In genomic region chr4:82536435-82537278, GRCm38 (mm10) we compare ENCODE assay signal across 8 mouse cellular contexts.
A peak's percentile ranks its signal among the peaks of the same experiment; 100 is the strongest.
DNase-seq lines count a peak whose midpoint lies in the region; ATAC-seq and TF ChIP-seq lines count a peak whose summit lies in the region.

No protein-coding gene starts in this region.

- no peaks in the 10 kb centered on the region for H3K36me3 ChIP-seq in kidney, adult 2 months (ENCODE audit: control insufficient read depth, insufficient read depth, low read length)
- no peaks in the 10 kb centered on the region for H3K36me3 ChIP-seq in kidney, embryonic 15.5 days
- no peaks in the 10 kb centered on the region for H3K36me3 ChIP-seq in midbrain, postnatal 0 days (ENCODE audit: insufficient read depth, low read length)

- H3K27ac ChIP-seq in kidney, adult 2 months (ENCODE audit: insufficient read depth, low read depth, low read length), result no peak overlapping the region
- H3K27ac ChIP-seq in kidney, embryonic 15.5 days, result no peak overlapping the region
- H3K27ac ChIP-seq in midbrain, postnatal 0 days (ENCODE audit: low read depth, low read length), result peak overlapping the region; percentile 38; the same call in 1 of the 2 replicates

- peaks cover 7% of the 10 kb centered on the region for H3K27me3 ChIP-seq in kidney, adult 2 months (replicated peaks; ENCODE audit: control insufficient read depth, insufficient read depth, low read length)
- H3K27me3 ChIP-seq in kidney, embryonic 15.5 days, result peaks cover 74% of the 10 kb centered on the region
- peaks cover 18% of the 10 kb centered on the region for H3K27me3 ChIP-seq in midbrain, postnatal 0 days (ENCODE audit: insufficient read depth, low read length)

- H3K4me2 ChIP-seq in kidney, embryonic 15.5 days, result peak overlapping the region; percentile 75
- H3K4me2 ChIP-seq in midbrain, postnatal 0 days (ENCODE audit: low read depth, low read length, poor library complexity, severe bottlenecking), result peak overlapping the region; percentile 61

- H3K9me3 ChIP-seq in kidney, embryonic 15.5 days (replicated peaks), result no peaks in the 10 kb centered on the region
- no peaks in the 10 kb centered on the region for H3K9me3 ChIP-seq in midbrain, postnatal 0 days (ENCODE audit: low read length)

- no peak overlapping the region for H3K9ac ChIP-seq in kidney, embryonic 15.5 days
- peak overlapping the region; percentile 50; the same call in 1 of the 2 replicates for H3K9ac ChIP-seq in midbrain, postnatal 0 days (replicated peaks; ENCODE audit: low read length, poor library complexity, severe bottlenecking)

- no peak for TF ChIP-seq CTCF in kidney, adult 2 months (conservative IDR thresholded peaks at IDR 0.05; ENCODE audit: insufficient read depth, insufficient read length, low read depth, low read length)
- no peak for TF ChIP-seq CTCF in midbrain, postnatal 0 days (IDR thresholded peaks at IDR 0.05)

- peak; percentile 19 for DNase-seq in kidney, adult 2 months
- DNase-seq in kidney, adult 11 months, result no peak
- DNase-seq in cerebellum, adult 18-20 months, result peak; percentile 45 to 72
- peak; percentile 38 for DNase-seq in gastrocnemius, postnatal 10 days
- DNase-seq in midbrain, postnatal 0 days (ENCODE audit: low spot score), result no peak
- no peak for DNase-seq in T-cell, adult 2 months (ENCODE audit: low spot score)
- no peak for DNase-seq in left cerebral cortex, postnatal 10 days (ENCODE audit: extremely low spot score in 1 of 2, low spot score in 2 of 2)

- H3K4me3 ChIP-seq in kidney, adult 2 months (ENCODE audit: insufficient read depth, low read depth, low read length), result no peak overlapping the region
- peak overlapping the region; percentile 41 for H3K4me3 ChIP-seq in kidney, embryonic 15.5 days (replicated peaks)
- peak overlapping the region; percentile 32 for H3K4me3 ChIP-seq in midbrain, postnatal 0 days (ENCODE audit: low read depth, low read length)

- WGBS in kidney, adult 2 months, result 45% methylated on average over 36 of the region's 36 CpGs
- WGBS in kidney, embryonic 15.5 days, result 10% methylated on average over 36 of the region's 36 CpGs
- 11% methylated on average over 36 of the region's 36 CpGs for WGBS in midbrain, postnatal 0 days

- no peak for ATAC-seq in kidney, embryonic 15.5 days (replicated peaks; ENCODE audit: low FRiP score)
- ATAC-seq in midbrain, postnatal 0 days (ENCODE audit: low FRiP score), result no peak

- intact Hi-C loops in left cerebral cortex, postnatal 10 days (cut with DNase I), result loop anchor here (2.0 to 10.0 kb wide), 4 partner anchors 24 to 970 kb away; no protein-coding TSS in a partner anchor

- H3K4me1 ChIP-seq in kidney, adult 2 months (ENCODE audit: control insufficient read depth, insufficient read depth, low read length), result 0 out of 2 replicates have a peak, but pooled peaks cover 6% of the 10 kb centered on the region
- H3K4me1 ChIP-seq in kidney, embryonic 15.5 days, result peaks cover 44% of the 10 kb centered on the region
- peaks cover 11% of the 10 kb centered on the region; the same call in 1 of the 2 replicates for H3K4me1 ChIP-seq in midbrain, postnatal 0 days (ENCODE audit: insufficient read depth, low read length)

- TF ChIP-seq POLR2A in kidney, adult 2 months (IDR thresholded peaks at IDR 0.05; ENCODE audit: low read depth, low read length), result no peak

Comparison
In these comparisons a context has a peak if more than half of its experiments do, and no peak if none do; other contexts are left out.
1. DNase-seq: peak in kidney, adult 2 months (single experiment), cerebellum, adult 18-20 months (2 of 2) and gastrocnemius, postnatal 10 days (single experiment); none in kidney, adult 11 months (single experiment), midbrain, postnatal 0 days (single experiment), T-cell, adult 2 months (single experiment) and left cerebral cortex, postnatal 10 days (0 of 2).